In the genomic region with DNA sequence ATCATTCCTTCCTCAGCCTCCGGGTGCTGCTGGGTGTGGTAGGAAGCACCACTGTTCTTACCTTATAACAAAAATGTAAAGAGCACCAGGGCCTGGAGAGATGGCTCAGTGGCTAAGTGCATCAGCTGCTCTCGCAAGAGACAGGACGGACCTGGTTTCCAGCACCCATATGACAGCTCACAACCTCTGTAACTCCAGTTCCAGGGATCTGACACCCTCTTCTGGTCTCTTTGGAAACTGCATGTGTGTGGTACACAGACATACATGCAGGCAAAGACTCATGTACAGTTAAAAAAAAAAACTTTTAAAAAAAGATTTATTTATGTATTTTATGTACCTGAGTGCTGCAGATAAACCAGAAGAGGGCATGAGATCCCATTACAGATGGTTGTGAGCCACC, we compare ENCODE assay signal across 1 mouse cellular context.
TF ChIP-seq lines count a peak whose summit lies in the region.

No protein-coding gene starts in this region.

TF ChIP-seq in MEL, 35 proteins besides CTCF, POLR2A, EP300 and RAD21:
- TF ChIP-seq USF1 (IDR thresholded peaks at IDR 0.05; ENCODE audit: low read depth, low read length): no peak
- TF ChIP-seq SMC3 (IDR thresholded peaks at IDR 0.05; ENCODE audit: low read depth, low read length): no peak
- no peak for TF ChIP-seq TAL1 (IDR thresholded peaks at IDR 0.05; ENCODE audit: low read length)
- no peak for TF ChIP-seq UBTF (IDR thresholded peaks at IDR 0.05; ENCODE audit: borderline replicate concordance, insufficient read depth, low read depth, low read length)
- no peak for TF ChIP-seq CHD2 (IDR thresholded peaks at IDR 0.05; ENCODE audit: low read length)
- no peak for TF ChIP-seq MAZ (IDR thresholded peaks at IDR 0.05; ENCODE audit: low read depth, low read length)
- TF ChIP-seq HCFC1 (IDR thresholded peaks at IDR 0.05; ENCODE audit: low read depth, low read length): no peak
- TF ChIP-seq ZC3H11A (IDR thresholded peaks at IDR 0.05; ENCODE audit: low read depth, low read length): no peak
- TF ChIP-seq ZNF384 (IDR thresholded peaks at IDR 0.05; ENCODE audit: low read depth, low read length): no peak
- TF ChIP-seq TBP (IDR thresholded peaks at IDR 0.05; ENCODE audit: low read depth, low read length): no peak
- no peak for TF ChIP-seq RCOR1 (IDR thresholded peaks at IDR 0.05; ENCODE audit: low read depth, low read length)
- no peak for TF ChIP-seq MYB (IDR thresholded peaks at IDR 0.05; ENCODE audit: low read depth, low read length)
- TF ChIP-seq POLR2AphosphoS5 (IDR thresholded peaks at IDR 0.05; ENCODE audit: borderline replicate concordance, low read depth, low read length): no peak
- TF ChIP-seq CHD1 (IDR thresholded peaks at IDR 0.05; ENCODE audit: low read depth, low read length): no peak
- no peak for TF ChIP-seq MYC (IDR thresholded peaks at IDR 0.05; ENCODE audit: low read depth, low read length)
- TF ChIP-seq BHLHE40 (IDR thresholded peaks at IDR 0.05; ENCODE audit: borderline replicate concordance, low read depth, low read length): no peak
- TF ChIP-seq TCF12 (IDR thresholded peaks at IDR 0.05; ENCODE audit: low read depth, low read length): no peak
- TF ChIP-seq ZKSCAN1 (IDR thresholded peaks at IDR 0.05; ENCODE audit: low read depth, low read length): no peak
- no peak for TF ChIP-seq ZMIZ1 (IDR thresholded peaks at IDR 0.05; ENCODE audit: low read depth, low read length)
